17 mouse cellular contexts compared by ENCODE assay signal in the genomic region with DNA sequence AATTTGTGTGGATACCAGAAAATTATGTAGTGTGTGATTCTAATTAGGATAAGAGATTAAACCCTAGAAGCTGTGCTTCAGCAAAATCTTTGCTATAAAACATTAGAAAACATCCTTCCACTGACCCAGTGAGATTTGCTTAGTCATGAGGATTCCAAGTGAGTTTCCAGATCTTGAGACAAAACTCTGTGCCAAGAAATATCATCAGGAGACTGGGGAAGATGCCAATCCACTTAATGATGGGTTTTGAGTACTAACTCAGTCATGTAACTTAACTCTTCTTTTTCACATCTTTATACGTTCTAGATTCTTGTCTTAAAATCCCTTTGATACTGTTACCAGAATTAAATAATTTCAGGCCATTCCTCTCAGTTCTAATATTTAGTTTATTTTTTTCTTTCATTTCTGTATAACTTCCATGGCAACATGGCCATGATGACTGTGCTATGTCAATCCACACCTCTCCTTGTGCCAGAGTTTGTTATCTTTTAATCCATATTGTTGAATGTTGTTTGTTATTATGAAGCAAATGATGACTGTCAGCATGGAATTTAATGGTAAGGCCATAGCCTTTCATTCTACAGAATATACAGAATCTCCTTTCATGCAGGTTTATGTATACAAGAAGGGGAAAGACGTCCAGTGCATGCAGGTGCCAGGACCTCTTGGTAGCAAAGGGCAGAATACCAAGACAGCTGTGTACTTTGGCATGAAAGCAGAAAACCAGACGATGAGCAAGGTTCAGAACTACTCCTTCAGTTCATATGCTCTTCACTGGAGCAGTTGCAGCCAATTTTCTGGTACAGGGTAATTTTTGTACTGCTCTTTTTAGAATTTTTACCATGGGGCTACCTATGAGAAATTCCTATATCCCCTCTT.
DNase-seq lines count a peak whose midpoint lies in the region; ATAC-seq and TF ChIP-seq lines count a peak whose summit lies in the region.
"Had no signal": no experiment of that assay in that cellular context is flagged by ENCODE, and none has a peak within 500 bp of the region (broad histone marks: within the 10 kb centered on the region; RNA-seq: fewer than 3 reads in every experiment).

No protein-coding gene starts in this region.

- H3K9ac ChIP-seq in kidney, embryonic 15.5 days = no peak overlapping the region
- H3K9ac ChIP-seq in lung, embryonic 16.5 days (ENCODE audit: low read length) = no peak overlapping the region
- H3K9ac ChIP-seq: liver, embryonic 14.5 days; stomach, embryonic 15.5 days had no signal

- no peak overlapping the region for H3K4me2 ChIP-seq in kidney, embryonic 15.5 days
- no peak overlapping the region for H3K4me2 ChIP-seq in lung, embryonic 16.5 days (ENCODE audit: low read depth, low read length)
- H3K4me2 ChIP-seq: stomach, embryonic 15.5 days had no signal

- WGBS in kidney, adult 2 months = 47% methylated on average over 3 of the region's 3 CpGs
- 69% methylated on average over 3 of the region's 3 CpGs for WGBS in kidney, embryonic 15.5 days
- WGBS in lung, embryonic 16.5 days = 30% methylated on average over 3 of the region's 3 CpGs
- WGBS in lung, adult 2 months = 41% methylated on average over 3 of the region's 3 CpGs

- no peak for TF ChIP-seq POLR2A in kidney, adult 2 months (IDR thresholded peaks at IDR 0.05; ENCODE audit: low read depth, low read length)
- no peak for TF ChIP-seq POLR2A in lung, adult 2 months (IDR thresholded peaks at IDR 0.05; ENCODE audit: borderline replicate concordance, extremely low read depth, low read depth, low read length)

- no peaks in the 10 kb centered on the region for H3K9me3 ChIP-seq in kidney, embryonic 15.5 days (replicated peaks)
- H3K9me3 ChIP-seq in lung, embryonic 16.5 days (ENCODE audit: control insufficient read depth, low read length) = no peaks in the 10 kb centered on the region
- H3K9me3 ChIP-seq: stomach, embryonic 15.5 days had no signal

- peak; percentile 8 to 10 for DNase-seq in cerebellum, postnatal 10 days
- no peak for DNase-seq in cerebellum, postnatal 25 days
- DNase-seq in kidney, adult 2 months = peak; percentile 75
- DNase-seq in lung, adult 2 months = no peak
- DNase-seq in right cerebral cortex, adult 2 months (ENCODE audit: low spot score in 2 of 2) = no peak
- no peak for DNase-seq in spleen, adult 12 weeks (ENCODE audit: low spot score)
- DNase-seq: adrenal gland, postnatal 25 days; cerebellum, postnatal 14 days; gastrocnemius, postnatal 25 days; layer of hippocampus, postnatal 36 days; left cerebral cortex, postnatal 4 days had no signal

- H3K27me3 ChIP-seq in kidney, adult 2 months (replicated peaks; ENCODE audit: control insufficient read depth, insufficient read depth, low read length) = no peaks in the 10 kb centered on the region
- no peaks in the 10 kb centered on the region for H3K27me3 ChIP-seq in kidney, embryonic 15.5 days
- no peaks in the 10 kb centered on the region for H3K27me3 ChIP-seq in lung, embryonic 16.5 days (ENCODE audit: control insufficient read depth, insufficient read depth, low read depth, low read length)
- H3K27me3 ChIP-seq: CH12.LX; stomach, embryonic 15.5 days had no signal

- ATAC-seq in kidney, embryonic 15.5 days (replicated peaks; ENCODE audit: low FRiP score) = no peak
- peak; percentile 90 for ATAC-seq in lung, embryonic 16.5 days (ENCODE audit: low read depth)
- ATAC-seq: hindbrain, postnatal 0 days had no signal

- TF ChIP-seq CTCF in kidney, adult 2 months (conservative IDR thresholded peaks at IDR 0.05; ENCODE audit: insufficient read depth, insufficient read length, low read depth, low read length) = no peak
- no peak for TF ChIP-seq CTCF in lung, adult 2 months (IDR thresholded peaks at IDR 0.05; ENCODE audit: insufficient read depth, low read length)

- H3K4me1 ChIP-seq in kidney, adult 2 months (ENCODE audit: control insufficient read depth, insufficient read depth, low read length) = no peaks in the 10 kb centered on the region
- no peaks in the 10 kb centered on the region for H3K4me1 ChIP-seq in kidney, embryonic 15.5 days
- 0 out of 2 replicates have a peak, but pooled peaks cover 3% of the 10 kb centered on the region for H3K4me1 ChIP-seq in lung, embryonic 16.5 days (replicated peaks; ENCODE audit: control insufficient read depth, insufficient read depth, low read length)
- H3K4me1 ChIP-seq in lung, adult 2 months (ENCODE audit: control insufficient read depth, insufficient read depth, low read length) = no peaks in the 10 kb centered on the region
- H3K4me1 ChIP-seq: stomach, embryonic 15.5 days had no signal

- no peaks in the 10 kb centered on the region for H3K36me3 ChIP-seq in kidney, adult 2 months (ENCODE audit: control insufficient read depth, insufficient read depth, low read length)
- no peaks in the 10 kb centered on the region for H3K36me3 ChIP-seq in kidney, embryonic 15.5 days
- no peaks in the 10 kb centered on the region for H3K36me3 ChIP-seq in lung, embryonic 16.5 days (ENCODE audit: control insufficient read depth, insufficient read depth, low read length)
- H3K36me3 ChIP-seq: stomach, embryonic 15.5 days had no signal

- no peak overlapping the region for H3K4me3 ChIP-seq in kidney, adult 2 months (ENCODE audit: insufficient read depth, low read depth, low read length)
- H3K4me3 ChIP-seq in kidney, embryonic 15.5 days (replicated peaks) = no peak overlapping the region
- H3K4me3 ChIP-seq in lung, embryonic 16.5 days (ENCODE audit: low read length) = no peak overlapping the region
- H3K4me3 ChIP-seq in lung, adult 2 months (replicated peaks; ENCODE audit: extremely low read depth, low read depth, low read length) = no peak overlapping the region
- H3K4me3 ChIP-seq: stomach, embryonic 15.5 days had no signal

- no peak overlapping the region for H3K27ac ChIP-seq in kidney, adult 2 months (ENCODE audit: insufficient read depth, low read depth, low read length)
- no peak overlapping the region for H3K27ac ChIP-seq in kidney, embryonic 15.5 days
- peak overlapping the region; percentile 46; the same call in 1 of the 2 replicates for H3K27ac ChIP-seq in lung, embryonic 16.5 days (ENCODE audit: low read length)
- H3K27ac ChIP-seq: hindbrain, postnatal 0 days; liver, embryonic 14.5 days; stomach, embryonic 15.5 days had no signal

Comparison
In these comparisons a context has a peak if more than half of its experiments do, and no peak if none do; other contexts are left out.
1. DNase-seq: peak in cerebellum, postnatal 10 days (2 of 2) and kidney, adult 2 months (single experiment); none in cerebellum, postnatal 25 days (0 of 2), lung, adult 2 months (single experiment), right cerebral cortex, adult 2 months (0 of 2) and spleen, adult 12 weeks (single experiment).